Mouse (Mus musculus) ES-E14 (cell line): ENCODE results near the gene Ppcs.

Experiments used
- CHD2 ChIP-seq: IDR thresholded peaks from 2 replicates; pipeline ENCODE4 v1.6.1; 2014; ENCODE audit warnings: mild to moderate bottlenecking, low read depth, low read length, inconsistent platforms
- HCFC1 ChIP-seq: IDR thresholded peaks from 2 replicates; pipeline ENCODE4 v1.6.1; 2012; ENCODE audit warnings: low read length, inconsistent platforms, borderline replicate concordance; ENCODE audit not compliant: insufficient read depth
- MAFK ChIP-seq: IDR thresholded peaks from 2 replicates; pipeline ENCODE4 v1.6.1; 2014; ENCODE audit warnings: mild to moderate bottlenecking, low read depth, low read length, inconsistent platforms; ENCODE audit not compliant: insufficient read depth
- ZC3H11A ChIP-seq: IDR thresholded peaks from 2 replicates; pipeline ENCODE4 v1.6.1; 2012; ENCODE audit warnings: low read depth, mild to moderate bottlenecking, inconsistent platforms, low read length, borderline replicate concordance

DNA sequence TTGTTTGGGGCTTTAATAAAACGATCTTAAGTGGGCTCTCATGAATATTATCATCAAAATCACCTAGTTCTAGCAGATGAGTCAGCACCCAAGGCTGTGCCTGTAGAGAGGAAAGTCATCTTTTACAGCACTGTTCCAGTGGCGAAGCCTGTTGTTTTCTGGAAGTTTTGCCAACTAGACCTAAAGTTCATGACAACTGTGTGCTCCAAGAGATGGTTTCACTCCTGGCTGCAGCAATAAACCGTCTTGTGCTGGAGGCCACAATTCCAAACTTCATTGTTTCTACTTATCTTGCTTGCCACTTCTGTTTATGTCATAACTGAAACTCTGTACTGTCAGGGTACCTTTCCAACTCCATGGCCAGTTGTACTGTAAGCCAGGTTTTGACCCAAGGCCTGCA lies 5.0 kb downstream of the Ppcs start:
- TF ChIP-seq CHD2 (no peak), HCFC1 (no peak), ZC3H11A (no peak), MAFK (no peak)
